Mouse (Mus musculus) forebrain, embryonic 14.5 days (tissue): ENCODE measurements around the gene Dll4. TPM values are rescaled to one million over a fixed set of nuclear protein-coding genes. Genes with fewer than 3 reads are reported as not detected.
A peak's percentile ranks its signal among the peaks of the same experiment; 100 is the strongest.

Source experiments
- ATAC-seq: fragments of 200-750 bp; cut with Nextera tagmentation; 2 replicates; pipeline ENCODE4 v1.8.0; 2017; ENCODE audit warnings: mild to moderate bottlenecking, moderate library complexity
- DNase-seq: peaks from one replicate; pipeline ENCODE4 v3.0.0-alpha.2; 2015; ENCODE audit warnings: low spot score
- H3K27ac ChIP-seq: fragments of 300-500 bp; sonication (generic); 2 replicates; pipeline ENCODE4 v1.5.1; 2014; ENCODE audit warnings: low read depth, mild to moderate bottlenecking, control low read depth, low read length, moderate library complexity
- H3K27me3 ChIP-seq: fragments of 300-500 bp; sonication (generic); replicated peaks from 2 replicates; pipeline ENCODE4 v1.6.1; 2014; ENCODE audit warnings: low read length, control low read depth, mixed read lengths; ENCODE audit not compliant: control insufficient read depth, insufficient read depth
- H3K36me3 ChIP-seq: fragments of 300-500 bp; sonication (generic); 2 replicates; pipeline ENCODE4 v1.6.1; 2014; ENCODE audit warnings: low read length, control low read depth; ENCODE audit not compliant: control insufficient read depth, insufficient read depth
- H3K4me1 ChIP-seq: fragments of 300-500 bp; sonication (generic); 2 replicates; pipeline ENCODE4 v1.6.1; 2014; ENCODE audit warnings: antibody characterized with exemption, low read length, control low read depth; ENCODE audit not compliant: control insufficient read depth, insufficient read depth
- H3K4me2 ChIP-seq: fragments of 300-500 bp; sonication (generic); 2 replicates; pipeline ENCODE4 v1.6.1; 2014; ENCODE audit warnings: mild to moderate bottlenecking, control low read depth, low read length
- H3K4me3 ChIP-seq: fragments of 300-500 bp; sonication (generic); 2 replicates; pipeline ENCODE4 v1.5.1; 2014; ENCODE audit warnings: low read depth, low read length, control low read depth
- H3K9ac ChIP-seq: fragments of 300-500 bp; sonication (generic); 2 replicates; pipeline ENCODE4 v1.6.1; 2014; ENCODE audit warnings: mild to moderate bottlenecking, low read length, control low read depth, moderate library complexity
- H3K9me3 ChIP-seq: fragments of 300-500 bp; sonication (generic); replicated peaks from 2 replicates; pipeline ENCODE4 v1.6.1; 2016; ENCODE audit warnings: low read length, control low read depth, mixed read lengths; ENCODE audit not compliant: control insufficient read depth
- WGBS: fragments of 180-500 bp; shearing (Covaris S2); extraction: QIAGEN DNeasy Blood & Tissue Kit; methylation state at CpG from one replicate; pipeline ENCODE4 v1.1.7; 2014; 5-methylcytosine and 5-hydroxymethylcytosine counted together
- polyA plus RNA-seq: library from polyadenylated mRNA; unstranded; fragments of >200 nt; fragmentation: Nextera tagmentation; extraction: Ambion mirVana; gene quantifications from 2 replicates; pipeline ENCODE4 v1.2.1, GENCODE M21; 2014

The Dll4 gene
- polyA plus RNA-seq, 1 experiment from 2014 or later, result 2.9 TPM

- H3K27ac ChIP-seq, result no peak overlapping the region
- no peak for ATAC-seq
These were observed 7.4 kb upstream of the Dll4 start for GRCm38 (mm10) chr2:119318043-119318710.

GRCm38 (mm10) chr2:119320571-119320970 is 5.0 kb upstream of the Dll4 start:
- H3K9me3 ChIP-seq, result no peaks in the 10 kb centered on the region
- no peaks in the 10 kb centered on the region for H3K36me3 ChIP-seq
- no peak overlapping the region for H3K4me2 ChIP-seq
- H3K4me3 ChIP-seq, result no peak overlapping the region
- peaks cover 77% of the 10 kb centered on the region for H3K27me3 ChIP-seq
- H3K4me1 ChIP-seq, result peaks cover 30% of the 10 kb centered on the region
- WGBS, result 70% methylated on average over 8 of the region's 8 CpGs
- H3K9ac ChIP-seq, result no peak overlapping the region
- ATAC-seq (no peak), DNase-seq (no peak)
- H3K27ac ChIP-seq, result no peak overlapping the region

More at GRCm38 (mm10) chr2:119318043-119318710, 7.4 kb upstream of the Dll4 start:
- no peaks in the 10 kb centered on the region for H3K36me3 ChIP-seq
- no peak overlapping the region for H3K4me2 ChIP-seq
- H3K4me1 ChIP-seq, result peaks cover 25% of the 10 kb centered on the region
- no peaks in the 10 kb centered on the region for H3K9me3 ChIP-seq
- DNase-seq, result no peak
- 81% methylated on average over 3 of the region's 3 CpGs for WGBS
- H3K27me3 ChIP-seq, result peaks cover 64% of the 10 kb centered on the region
- H3K4me3 ChIP-seq, result no peak overlapping the region
- H3K9ac ChIP-seq, result no peak overlapping the region

- peaks cover 84% of the 10 kb centered on the region for H3K27me3 ChIP-seq
- ATAC-seq (0 out of 2 replicates have a peak, but pooled peaks have one; percentile 0), DNase-seq (no peak)
- peak overlapping the region; percentile 28 for H3K4me3 ChIP-seq
- no peaks in the 10 kb centered on the region for H3K36me3 ChIP-seq
- H3K4me2 ChIP-seq, result peak overlapping the region; percentile 65
- peak overlapping the region; percentile 21 for H3K27ac ChIP-seq
- WGBS, result under 1% methylated on average over 47 of the region's 48 CpGs
- peaks cover 36% of the 10 kb centered on the region for H3K4me1 ChIP-seq
- no peaks in the 10 kb centered on the region for H3K9me3 ChIP-seq
- H3K9ac ChIP-seq, result peak overlapping the region; percentile 46
These were observed 3.6 kb upstream of the Dll4 start for GRCm38 (mm10) chr2:119321771-119322586.

- H3K4me3 ChIP-seq, result peak overlapping the region; percentile 28
- H3K27me3 ChIP-seq, result peaks cover 85% of the 10 kb centered on the region
- peak overlapping the region; percentile 65 for H3K4me2 ChIP-seq
- H3K27ac ChIP-seq, result peak overlapping the region; percentile 21; the same call in 1 of the 2 replicates
- H3K9me3 ChIP-seq, result no peaks in the 10 kb centered on the region
- H3K9ac ChIP-seq, result peak overlapping the region; percentile 46
- peak; percentile 93 for DNase-seq
- H3K36me3 ChIP-seq, result no peaks in the 10 kb centered on the region
- peak; percentile 89 for ATAC-seq
- WGBS, result 2% methylated on average over 36 of the region's 39 CpGs
- peaks cover 37% of the 10 kb centered on the region for H3K4me1 ChIP-seq
These were observed 2.8 kb upstream of the Dll4 start for GRCm38 (mm10) chr2:119322587-119323300.

- WGBS, result 3% methylated on average over 32 of the region's 32 CpGs
- H3K4me3 ChIP-seq, result no peak overlapping the region
- H3K4me1 ChIP-seq, result peaks cover 37% of the 10 kb centered on the region
- H3K9ac ChIP-seq, result 0 out of 2 replicates have a peak overlapping the region, but pooled peaks have one; percentile 21
- no peaks in the 10 kb centered on the region for H3K9me3 ChIP-seq
- no peak for DNase-seq
- no peak overlapping the region for H3K27ac ChIP-seq
- no peak for ATAC-seq
- H3K36me3 ChIP-seq, result no peaks in the 10 kb centered on the region
- H3K27me3 ChIP-seq, result peaks cover 90% of the 10 kb centered on the region
- peak overlapping the region; percentile 68 for H3K4me2 ChIP-seq
These were observed 1.6 kb upstream of the Dll4 start for GRCm38 (mm10) chr2:119323866-119324575.

- H3K4me2 ChIP-seq, result peak overlapping the region; percentile 68
- peaks cover 37% of the 10 kb centered on the region for H3K4me1 ChIP-seq
- H3K9me3 ChIP-seq, result no peaks in the 10 kb centered on the region
- no peak overlapping the region for H3K27ac ChIP-seq
- ATAC-seq, result no peak
- no peak for DNase-seq
- H3K9ac ChIP-seq, result peak overlapping the region; percentile 8; the same call in 1 of the 2 replicates
- no peaks in the 10 kb centered on the region for H3K36me3 ChIP-seq
- 1% methylated on average over 32 of the region's 32 CpGs for WGBS
- peaks cover 92% of the 10 kb centered on the region for H3K27me3 ChIP-seq
- peak overlapping the region; percentile 34; the same call in 1 of the 2 replicates for H3K4me3 ChIP-seq
These were observed 837 bp upstream of the Dll4 start for GRCm38 (mm10) chr2:119324576-119325318.

- Histone ChIP-seq H3K4me3 (peak overlapping the region; percentile 34), H3K4me1 (peaks cover 36% of the 10 kb centered on the region), H3K9me3 (no peaks in the 10 kb centered on the region), H3K9ac (peak overlapping the region; percentile 47), H3K36me3 (no peaks in the 10 kb centered on the region), H3K27ac (0 out of 2 replicates have a peak overlapping the region, but pooled peaks have one; percentile 14), H3K4me2 (peak overlapping the region; percentile 68), H3K27me3 (peaks cover 89% of the 10 kb centered on the region)
- ATAC-seq, result no peak
- DNase-seq, result peak; percentile 64
- under 1% methylated on average over 61 of the region's 61 CpGs for WGBS
These were observed 847 bp downstream of the Dll4 start for GRCm38 (mm10) chr2:119326161-119327101.
